Comparison of ENCODE assay signal across 9 mouse cellular contexts in genomic region chr19:4865147-4865546, GRCm38 (mm10). TPM values are rescaled to one million over a fixed set of nuclear protein-coding genes. Genes with fewer than 3 reads are reported as not detected.
DNase-seq lines count a peak whose midpoint lies in the region; ATAC-seq and TF ChIP-seq lines count a peak whose summit lies in the region.
"Had no signal": no experiment of that assay in that cellular context is flagged by ENCODE, and none has a peak within 500 bp of the region (broad histone marks: within the 10 kb centered on the region; RNA-seq: fewer than 3 reads in every experiment).

No protein-coding gene starts in this region.

- H3K9me3 ChIP-seq in forebrain, embryonic 11.5 days (ENCODE audit: control insufficient read depth, low read length) = no peaks in the 10 kb centered on the region
- 0 out of 2 replicates have a peak, but pooled peaks cover 3% of the 10 kb centered on the region for H3K9me3 ChIP-seq in forebrain, embryonic 10.5 days
- H3K9me3 ChIP-seq in ES-E14 (ENCODE audit: control insufficient read depth, insufficient read depth, low read depth, low read length) = no peaks in the 10 kb centered on the region
- no peaks in the 10 kb centered on the region for H3K9me3 ChIP-seq in limb, embryonic 12.5 days
- H3K9me3 ChIP-seq: G1E had no signal

- H3K36me3 ChIP-seq in forebrain, embryonic 11.5 days (ENCODE audit: control insufficient read depth, insufficient read depth, low read length) = no peaks in the 10 kb centered on the region
- H3K36me3 ChIP-seq in forebrain, embryonic 10.5 days (replicated peaks) = no peaks in the 10 kb centered on the region
- no peaks in the 10 kb centered on the region; the same call in 1 of the 2 replicates for H3K36me3 ChIP-seq in ES-E14 (ENCODE audit: control insufficient read depth, insufficient read depth, low read length, poor library complexity, severe bottlenecking)
- H3K36me3 ChIP-seq in limb, embryonic 12.5 days = peaks cover 5% of the 10 kb centered on the region; the same call in 1 of the 2 replicates
- H3K36me3 ChIP-seq: G1E had no signal

- ATAC-seq in forebrain, embryonic 11.5 days (replicated peaks; ENCODE audit: low FRiP score) = no peak
- ATAC-seq in granulocyte monocyte progenitor cell, adult 5-6 weeks (replicated peaks; ENCODE audit: poor library complexity, severe bottlenecking) = peak; percentile 66
- no peak for ATAC-seq in limb, embryonic 12.5 days (ENCODE audit: insufficient number of reproducible peaks, insufficient read depth, low FRiP score, low TSS enrichment, low read depth)
- no peak for ATAC-seq in erythroblast, adult 5-6 weeks (replicated peaks; ENCODE audit: low FRiP score, poor library complexity, severe bottlenecking)

- no peak overlapping the region for H3K9ac ChIP-seq in forebrain, embryonic 11.5 days (ENCODE audit: low read length)
- peak overlapping the region; percentile 23; the same call in 1 of the 2 replicates for H3K9ac ChIP-seq in ES-E14 (ENCODE audit: insufficient read depth, low read depth, low read length, poor library complexity, severe bottlenecking)
- H3K9ac ChIP-seq in limb, embryonic 12.5 days (replicated peaks) = no peak overlapping the region

- H3K4me3 ChIP-seq in forebrain, embryonic 11.5 days (ENCODE audit: low read depth, low read length) = no peak overlapping the region
- no peak overlapping the region for H3K4me3 ChIP-seq in forebrain, embryonic 10.5 days
- peak overlapping the region; percentile 4 to 31; a peak in 2 of 4 replicates for H3K4me3 ChIP-seq in ES-E14 (ENCODE audit: insufficient read depth in 1 of 2, low read depth in 1 of 2, low read length in 2 of 2, poor library complexity in 1 of 2, severe bottlenecking in 1 of 2)
- no peak overlapping the region for H3K4me3 ChIP-seq in limb, embryonic 12.5 days (replicated peaks)

- H3K27ac ChIP-seq in forebrain, embryonic 11.5 days (ENCODE audit: low read depth, low read length) = no peak overlapping the region
- H3K27ac ChIP-seq in forebrain, embryonic 10.5 days = no peak overlapping the region
- no peak overlapping the region for H3K27ac ChIP-seq in ES-E14 (ENCODE audit: insufficient read depth, low read depth, low read length, poor library complexity, severe bottlenecking)
- H3K27ac ChIP-seq in limb, embryonic 12.5 days = no peak overlapping the region

- no peak overlapping the region; the same call in 1 of the 2 replicates for H3K4me2 ChIP-seq in forebrain, embryonic 11.5 days (ENCODE audit: low read depth, low read length, severe bottlenecking)
- H3K4me2 ChIP-seq in limb, embryonic 12.5 days = peak overlapping the region; percentile 39

- H3K4me1 ChIP-seq in forebrain, embryonic 11.5 days (replicated peaks; ENCODE audit: control insufficient read depth, insufficient read depth, low read length) = no peaks in the 10 kb centered on the region
- H3K4me1 ChIP-seq in forebrain, embryonic 10.5 days = peaks cover 4% of the 10 kb centered on the region
- H3K4me1 ChIP-seq in ES-E14 (ENCODE audit: control insufficient read depth in 2 of 2, insufficient read depth in 2 of 2, low read length in 2 of 2, poor library complexity in 1 of 2) = peaks cover 2 to 13% of the 10 kb centered on the region in 2 experiments; a peak in 2 of 4 replicates
- no peaks in the 10 kb centered on the region for H3K4me1 ChIP-seq in limb, embryonic 12.5 days (replicated peaks)

- peak; percentile 59 for DNase-seq in forebrain, embryonic 11.5 days (ENCODE audit: low spot score)
- no peak for DNase-seq in forebrain, embryonic 10.5 days (ENCODE audit: extremely low spot score, low spot score)
- peak; percentile 77 for DNase-seq in ES-E14 (ENCODE audit: low read depth, low spot score)
- peak; percentile 57 for DNase-seq in retina, postnatal 1 day
- DNase-seq in right cerebral cortex, postnatal 4 days = no peak

- WGBS in forebrain, embryonic 11.5 days = 10% methylated on average over 17 of the region's 17 CpGs
- 9% methylated on average over 17 of the region's 17 CpGs for WGBS in forebrain, embryonic 10.5 days
- 4% methylated on average over 17 of the region's 17 CpGs for WGBS in limb, embryonic 12.5 days

- in situ Hi-C loops in ES-E14 (cut with MboI; ENCODE audit: low sequenced_read_pairs in 2 of 2, unreplicated experiment in 2 of 2) = no loop called here

- H3K27me3 ChIP-seq in forebrain, embryonic 11.5 days (ENCODE audit: control insufficient read depth, insufficient read depth, low read length) = no peaks in the 10 kb centered on the region
- H3K27me3 ChIP-seq in forebrain, embryonic 10.5 days (ENCODE audit: poor library complexity, severe bottlenecking) = peaks cover 22% of the 10 kb centered on the region; the same call in 1 of the 2 replicates
- H3K27me3 ChIP-seq in limb, embryonic 12.5 days = peaks cover 40% of the 10 kb centered on the region

TF ChIP-seq in ES-E14, 5 proteins besides CTCF, POLR2A, EP300 and RAD21:
- no peak for TF ChIP-seq ZNF384 (IDR thresholded peaks at IDR 0.05; ENCODE audit: low read depth, low read length)
- no peak for TF ChIP-seq HCFC1 (IDR thresholded peaks at IDR 0.05; ENCODE audit: borderline replicate concordance, insufficient read depth, low read length)
- no peak for TF ChIP-seq CHD2 (IDR thresholded peaks at IDR 0.05; ENCODE audit: low read depth, low read length)
- no peak for TF ChIP-seq ZC3H11A (IDR thresholded peaks at IDR 0.05; ENCODE audit: borderline replicate concordance, low read depth, low read length)
- TF ChIP-seq MAFK (IDR thresholded peaks at IDR 0.05; ENCODE audit: insufficient read depth, low read depth, low read length) = no peak
TF ChIP-seq in ES-E14: peak in this region for 0.

RNA-seq across cellular contexts. Expression of gene Ctsf, which starts 10.2 kb away (rescaled TPM):
- 20.2 and 27.6 TPM in 2 replicates for polyA plus RNA-seq in forebrain, embryonic 11.5 days (2014; fragmentation: Nextera tagmentation; extraction: Ambion mirVana)
- polyA plus RNA-seq in forebrain, embryonic 10.5 days (2016; fragmentation: Nextera tagmentation; extraction: Ambion mirVana) = 21.4 and 25.5 TPM in 2 replicates
- total RNA-seq in ES-E14 (2012; rRNA removed) = 59.2 and 98.6 TPM in 2 replicates
- total RNA-seq in granulocyte monocyte progenitor cell, adult 5-6 weeks (2014; fragmentation: Nextera tagmentation) = 2.6 and 10.0 TPM in 2 replicates
- total RNA-seq in granulocyte monocyte progenitor cell, adult 5-6 weeks (2017) = 1.8 and 3.6 TPM in 2 replicates
- polyA plus RNA-seq in limb, embryonic 12.5 days (2016; fragmentation: Nextera tagmentation; extraction: Ambion mirVana) = 31.6 and 36.0 TPM in 2 replicates
- total RNA-seq in erythroblast, adult 5-6 weeks (2015; ENCODE audit: low replicate concordance) = 79.7 and 90.9 TPM in 2 replicates
- total RNA-seq in erythroblast, adult 5-6 weeks (2017; ENCODE audit: low replicate concordance) = 51.5 and 94.7 TPM in 2 replicates

RNA-seq across cellular contexts. Expression of gene Actn3, which starts 12.6 kb away (rescaled TPM):
- polyA plus RNA-seq in forebrain, embryonic 11.5 days (2014; fragmentation: Nextera tagmentation; extraction: Ambion mirVana) = 1.8 and 2.2 TPM in 2 replicates
- polyA plus RNA-seq in forebrain, embryonic 10.5 days (2016; fragmentation: Nextera tagmentation; extraction: Ambion mirVana) = 2.0 and 2.2 TPM in 2 replicates
- total RNA-seq in ES-E14 (2012; rRNA removed) = 48.4 and 91.8 TPM in 2 replicates
- 0.34 TPM in 1 of 2 replicates, not detected in the other for total RNA-seq in granulocyte monocyte progenitor cell, adult 5-6 weeks (2014; fragmentation: Nextera tagmentation)
- 1.2 TPM in 1 of 2 replicates, not detected in the other for total RNA-seq in granulocyte monocyte progenitor cell, adult 5-6 weeks (2017)
- polyA plus RNA-seq in limb, embryonic 12.5 days (2016; fragmentation: Nextera tagmentation; extraction: Ambion mirVana) = 9.0 and 9.1 TPM in 2 replicates
- total RNA-seq in erythroblast, adult 5-6 weeks (2015; ENCODE audit: low replicate concordance) = not detected in 2 replicates
- total RNA-seq in erythroblast, adult 5-6 weeks (2017; ENCODE audit: low replicate concordance) = 0.56 TPM in 1 of 2 replicates, not detected in the other

RNA-seq across cellular contexts. Expression of gene Zdhhc24, which starts 13.3 kb away (rescaled TPM):
- 12.3 and 15.7 TPM in 2 replicates for polyA plus RNA-seq in forebrain, embryonic 11.5 days (2014; fragmentation: Nextera tagmentation; extraction: Ambion mirVana)
- 11.5 and 13.2 TPM in 2 replicates for polyA plus RNA-seq in forebrain, embryonic 10.5 days (2016; fragmentation: Nextera tagmentation; extraction: Ambion mirVana)
- total RNA-seq in ES-E14 (2012; rRNA removed) = 12.4 and 15.7 TPM in 2 replicates
- total RNA-seq in granulocyte monocyte progenitor cell, adult 5-6 weeks (2014; fragmentation: Nextera tagmentation) = 5.9 and 15.5 TPM in 2 replicates
- 3.2 and 9.0 TPM in 2 replicates for total RNA-seq in granulocyte monocyte progenitor cell, adult 5-6 weeks (2017)
- polyA plus RNA-seq in limb, embryonic 12.5 days (2016; fragmentation: Nextera tagmentation; extraction: Ambion mirVana) = 9.5 and 10.7 TPM in 2 replicates
- 4.0 and 12.1 TPM in 2 replicates for total RNA-seq in erythroblast, adult 5-6 weeks (2015; ENCODE audit: low replicate concordance)
- total RNA-seq in erythroblast, adult 5-6 weeks (2017; ENCODE audit: low replicate concordance) = 9.6 and 10.5 TPM in 2 replicates

RNA-seq across cellular contexts. Expression of gene Ccdc87, which starts 26.0 kb away (rescaled TPM):
- 0.11 and 0.17 TPM in 2 replicates for polyA plus RNA-seq in forebrain, embryonic 11.5 days (2014; fragmentation: Nextera tagmentation; extraction: Ambion mirVana)
- polyA plus RNA-seq in forebrain, embryonic 10.5 days (2016; fragmentation: Nextera tagmentation; extraction: Ambion mirVana) = 0.18 TPM in 1 of 2 replicates, not detected in the other
- total RNA-seq in ES-E14 (2012; rRNA removed) = 0.13 and 0.16 TPM in 2 replicates
- not detected in 2 replicates for total RNA-seq in granulocyte monocyte progenitor cell, adult 5-6 weeks (2014; fragmentation: Nextera tagmentation)
- not detected in 2 replicates for total RNA-seq in granulocyte monocyte progenitor cell, adult 5-6 weeks (2017)
- 0.06 and 0.09 TPM in 2 replicates for polyA plus RNA-seq in limb, embryonic 12.5 days (2016; fragmentation: Nextera tagmentation; extraction: Ambion mirVana)
- total RNA-seq in erythroblast, adult 5-6 weeks (2015; ENCODE audit: low replicate concordance) = not detected in 2 replicates
- not detected in 2 replicates for total RNA-seq in erythroblast, adult 5-6 weeks (2017; ENCODE audit: low replicate concordance)
- polyA plus RNA-seq: G1E had no signal

RNA-seq across cellular contexts. Expression of gene Ccs, which starts 26.0 kb away (rescaled TPM):
- 36.4 and 37.9 TPM in 2 replicates for polyA plus RNA-seq in forebrain, embryonic 11.5 days (2014; fragmentation: Nextera tagmentation; extraction: Ambion mirVana)
- polyA plus RNA-seq in forebrain, embryonic 10.5 days (2016; fragmentation: Nextera tagmentation; extraction: Ambion mirVana) = 40.5 and 47.2 TPM in 2 replicates
- total RNA-seq in ES-E14 (2012; rRNA removed) = 49.9 and 53.0 TPM in 2 replicates
- total RNA-seq in granulocyte monocyte progenitor cell, adult 5-6 weeks (2014; fragmentation: Nextera tagmentation) = 47.1 and 68.5 TPM in 2 replicates
- 18.8 and 22.9 TPM in 2 replicates for total RNA-seq in granulocyte monocyte progenitor cell, adult 5-6 weeks (2017)
- 56.4 and 60.4 TPM in 2 replicates for polyA plus RNA-seq in limb, embryonic 12.5 days (2016; fragmentation: Nextera tagmentation; extraction: Ambion mirVana)
- total RNA-seq in erythroblast, adult 5-6 weeks (2015; ENCODE audit: low replicate concordance) = 12.3 and 18.8 TPM in 2 replicates
- 24.4 and 66.9 TPM in 2 replicates for total RNA-seq in erythroblast, adult 5-6 weeks (2017; ENCODE audit: low replicate concordance)

Comparison
In these comparisons a context has a peak if more than half of its experiments do, and no peak if none do; other contexts are left out.
1. DNase-seq: peak in forebrain, embryonic 11.5 days (single experiment), ES-E14 (single experiment) and retina, postnatal 1 day (single experiment); none in forebrain, embryonic 10.5 days (single experiment) and right cerebral cortex, postnatal 4 days (single experiment).
2. H3K4me3 ChIP-seq: peak in ES-E14 (2 of 2); none in forebrain, embryonic 11.5 days (single experiment), forebrain, embryonic 10.5 days (single experiment) and limb, embryonic 12.5 days (single experiment).
3. RNA of gene Actn3, which starts 12.6 kb away (total RNA-seq): 48.4 to 91.8 TPM in ES-E14; 0.34 to 1.2 TPM in granulocyte monocyte progenitor cell, adult 5-6 weeks and 0.56 TPM in erythroblast, adult 5-6 weeks; every median in the first group is over 10 times any median in the second.